Comparison of ENCODE assay signal across 8 mouse cellular contexts in genomic region chr11:75532340-75533277, GRCm38 (mm10). TPM values are rescaled to one million over a fixed set of nuclear protein-coding genes. Genes with fewer than 3 reads are reported as not detected.
A peak's percentile ranks its signal among the peaks of the same experiment; 100 is the strongest.
DNase-seq lines count a peak whose midpoint lies in the region; ATAC-seq lines count a peak whose summit lies in the region.

No protein-coding gene starts in this region.

- H3K27me3 ChIP-seq in hindbrain, embryonic 11.5 days (ENCODE audit: control insufficient read depth, insufficient read depth, low read length), result no peaks in the 10 kb centered on the region
- peaks cover 13% of the 10 kb centered on the region; the same call in 1 of the 2 replicates for H3K27me3 ChIP-seq in liver, embryonic 12.5 days (replicated peaks)
- no peaks in the 10 kb centered on the region for H3K27me3 ChIP-seq in neural tube, embryonic 14.5 days (ENCODE audit: control insufficient read depth, insufficient read depth, low read length)

- peak overlapping the region; percentile 93; the same call in 1 of the 2 replicates for H3K27ac ChIP-seq in hindbrain, embryonic 11.5 days (ENCODE audit: low read depth, low read length)
- peak overlapping the region; percentile 94 for H3K27ac ChIP-seq in liver, embryonic 12.5 days
- peak overlapping the region; percentile 98 for H3K27ac ChIP-seq in neural tube, embryonic 14.5 days (ENCODE audit: low read depth, low read length)

- H3K4me2 ChIP-seq in hindbrain, embryonic 11.5 days (replicated peaks; ENCODE audit: low read depth, low read length), result peak overlapping the region; percentile 98
- peak overlapping the region; percentile 99 for H3K4me2 ChIP-seq in liver, embryonic 12.5 days
- peak overlapping the region; percentile 95 for H3K4me2 ChIP-seq in neural tube, embryonic 14.5 days (ENCODE audit: low read depth, low read length)

- H3K9ac ChIP-seq in hindbrain, embryonic 11.5 days (ENCODE audit: low read depth, low read length), result peak overlapping the region; percentile 97
- peak overlapping the region; percentile 91 for H3K9ac ChIP-seq in liver, embryonic 12.5 days
- peak overlapping the region; percentile 88 for H3K9ac ChIP-seq in neural tube, embryonic 14.5 days (replicated peaks; ENCODE audit: low read depth, low read length)

- no peaks in the 10 kb centered on the region for H3K9me3 ChIP-seq in hindbrain, embryonic 11.5 days (ENCODE audit: control insufficient read depth, low read length)
- H3K9me3 ChIP-seq in liver, embryonic 12.5 days (replicated peaks), result no peaks in the 10 kb centered on the region
- H3K9me3 ChIP-seq in neural tube, embryonic 14.5 days (ENCODE audit: control insufficient read depth, low read length), result no peaks in the 10 kb centered on the region

- no peaks in the 10 kb centered on the region for H3K36me3 ChIP-seq in hindbrain, embryonic 11.5 days (ENCODE audit: control insufficient read depth, insufficient read depth, low read length)
- no peaks in the 10 kb centered on the region for H3K36me3 ChIP-seq in liver, embryonic 12.5 days
- H3K36me3 ChIP-seq in neural tube, embryonic 14.5 days (ENCODE audit: control insufficient read depth, insufficient read depth, low read length), result no peaks in the 10 kb centered on the region; the same call in 1 of the 2 replicates

- ATAC-seq in hindbrain, embryonic 11.5 days (ENCODE audit: low FRiP score), result peak; percentile 18; the same call in 1 of the 2 replicates
- peak; percentile 41 for ATAC-seq in liver, embryonic 12.5 days
- ATAC-seq in neural tube, embryonic 14.5 days (ENCODE audit: low read depth), result peak; percentile 15

- peak; percentile 16 for DNase-seq in embryo, embryonic 11 days
- DNase-seq in embryo, embryonic 10 days (ENCODE audit: low spot score), result no peak
- DNase-seq in A20 (ENCODE audit: low read depth, low spot score), result peak; percentile 90
- DNase-seq in cerebellum, adult 9-11 months, result peak; percentile 78
- peak; percentile 53 for DNase-seq in hindbrain, embryonic 11.5 days (ENCODE audit: low spot score)
- no peak for DNase-seq in yolk sac, embryonic 10.5 days (ENCODE audit: low spot score)

- WGBS in hindbrain, embryonic 11.5 days, result 17% methylated on average over 35 of the region's 38 CpGs
- 8% methylated on average over 38 of the region's 38 CpGs for WGBS in liver, embryonic 12.5 days (ENCODE audit: insufficient replicate concordance)
- whole genome bisulfite sequencing in neural tube, embryonic 14.5 days, result 11% methylated on average over 36 of the region's 38 CpGs

- H3K4me1 ChIP-seq in hindbrain, embryonic 11.5 days (replicated peaks; ENCODE audit: control insufficient read depth, insufficient read depth, low read length), result peaks cover 7% of the 10 kb centered on the region; the same call in 1 of the 2 replicates
- peaks cover 55% of the 10 kb centered on the region for H3K4me1 ChIP-seq in liver, embryonic 12.5 days
- H3K4me1 ChIP-seq in neural tube, embryonic 14.5 days (ENCODE audit: control insufficient read depth, insufficient read depth, low read length), result peaks cover 23% of the 10 kb centered on the region

- H3K4me3 ChIP-seq in hindbrain, embryonic 11.5 days (ENCODE audit: low read depth, low read length), result peak overlapping the region; percentile 78
- H3K4me3 ChIP-seq in liver, embryonic 12.5 days, result peak overlapping the region; percentile 75
- peak overlapping the region; percentile 70 for H3K4me3 ChIP-seq in neural tube, embryonic 14.5 days (ENCODE audit: low read depth, low read length)

RNA-seq across cellular contexts. Expression of gene Slc43a2, which starts 1.1 kb away (rescaled TPM):
- polyA plus RNA-seq in hindbrain, embryonic 11.5 days (2014; fragmentation: Nextera tagmentation; extraction: Ambion mirVana), result 5.5 and 5.9 TPM in 2 replicates
- 5.9 and 6.3 TPM in 2 replicates for polyA plus RNA-seq in liver, embryonic 12.5 days (2016; fragmentation: Nextera tagmentation; extraction: Ambion mirVana)
- polyA plus RNA-seq in neural tube, embryonic 14.5 days (2014; fragmentation: Nextera tagmentation; extraction: Ambion mirVana), result 15.5 and 17.0 TPM in 2 replicates

RNA-seq across cellular contexts. Expression of gene Scarf1, which starts 19.3 kb away (rescaled TPM):
- 3.4 and 4.0 TPM in 2 replicates for polyA plus RNA-seq in hindbrain, embryonic 11.5 days (2014; fragmentation: Nextera tagmentation; extraction: Ambion mirVana)
- polyA plus RNA-seq in liver, embryonic 12.5 days (2016; fragmentation: Nextera tagmentation; extraction: Ambion mirVana), result 5.2 TPM in 2 replicates
- 1.8 and 3.8 TPM in 2 replicates for polyA plus RNA-seq in neural tube, embryonic 14.5 days (2014; fragmentation: Nextera tagmentation; extraction: Ambion mirVana)

RNA-seq across cellular contexts. Expression of gene Rilp, which starts 22.7 kb away (rescaled TPM):
- 0.63 and 0.66 TPM in 2 replicates for polyA plus RNA-seq in hindbrain, embryonic 11.5 days (2014; fragmentation: Nextera tagmentation; extraction: Ambion mirVana)
- polyA plus RNA-seq in liver, embryonic 12.5 days (2016; fragmentation: Nextera tagmentation; extraction: Ambion mirVana), result 0.89 and 1.2 TPM in 2 replicates
- 2.8 and 3.5 TPM in 2 replicates for polyA plus RNA-seq in neural tube, embryonic 14.5 days (2014; fragmentation: Nextera tagmentation; extraction: Ambion mirVana)

RNA-seq across cellular contexts. Expression of gene Prpf8, which starts 46.0 kb away (rescaled TPM):
- 86.6 and 89.6 TPM in 2 replicates for polyA plus RNA-seq in hindbrain, embryonic 11.5 days (2014; fragmentation: Nextera tagmentation; extraction: Ambion mirVana)
- polyA plus RNA-seq in liver, embryonic 12.5 days (2016; fragmentation: Nextera tagmentation; extraction: Ambion mirVana), result 46.6 and 47.9 TPM in 2 replicates
- 65.0 and 82.8 TPM in 2 replicates for polyA plus RNA-seq in neural tube, embryonic 14.5 days (2014; fragmentation: Nextera tagmentation; extraction: Ambion mirVana)

RNA-seq across cellular contexts. Expression of gene Pitpna, which starts 55.3 kb away (rescaled TPM):
- 96.2 and 99.5 TPM in 2 replicates for polyA plus RNA-seq in hindbrain, embryonic 11.5 days (2014; fragmentation: Nextera tagmentation; extraction: Ambion mirVana)
- polyA plus RNA-seq in liver, embryonic 12.5 days (2016; fragmentation: Nextera tagmentation; extraction: Ambion mirVana), result 65.7 and 69.3 TPM in 2 replicates
- polyA plus RNA-seq in neural tube, embryonic 14.5 days (2014; fragmentation: Nextera tagmentation; extraction: Ambion mirVana), result 128 TPM in 2 replicates

Comparison
In these comparisons a context has a peak if more than half of its experiments do, and no peak if none do; other contexts are left out.
1. DNase-seq: peak in embryo, embryonic 11 days (single experiment), A20 (single experiment), cerebellum, adult 9-11 months (single experiment) and hindbrain, embryonic 11.5 days (single experiment); none in embryo, embryonic 10 days (single experiment) and yolk sac, embryonic 10.5 days (single experiment).
2. Peak in every context shown above with its lines, with median percentiles within 50 percentile points of each other: ATAC-seq, H3K27ac ChIP-seq, H3K4me2 ChIP-seq, H3K4me3 ChIP-seq and H3K9ac ChIP-seq.